Mouse (Mus musculus) megakaryocyte, embryonic 14.5 days (primary cell): Measurements from ENCODE around the gene Pde4dip.

Experiments used
- FLI1 ChIP-seq: IDR thresholded peaks from 2 replicates; pipeline ENCODE4 v1.6.1; 2012; ENCODE audit warnings: low read length, inconsistent platforms, mixed read lengths
- GATA1 ChIP-seq: IDR thresholded peaks from 3 replicates; pipeline ENCODE4 v1.6.1; 2012; ENCODE audit warnings: mixed read lengths, low read length, inconsistent platforms, borderline replicate concordance

DNA sequence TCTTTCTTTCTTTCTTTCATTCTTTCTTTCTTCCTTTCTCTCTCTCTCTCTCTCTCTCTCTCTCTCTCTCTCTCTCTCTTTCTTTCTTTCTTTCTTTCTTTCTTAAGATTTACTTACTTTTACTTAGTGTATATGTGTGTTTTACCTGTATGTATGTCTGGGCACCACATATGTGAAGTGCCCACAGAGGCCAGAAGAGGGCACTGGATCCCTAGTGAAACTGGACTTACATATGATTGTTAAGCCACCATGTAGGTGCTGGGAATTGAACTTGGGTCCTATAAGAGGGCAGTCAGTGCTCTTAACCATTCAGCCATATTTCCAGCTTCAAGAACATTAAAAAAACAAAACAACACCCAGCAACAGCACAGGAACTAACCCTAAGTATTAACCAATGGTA is 99.2 kb downstream of the Pde4dip start:
- TF ChIP-seq FLI1 (no peak), GATA1 (no peak)
